ENCODE assay signal across 7 mouse cellular contexts in genomic region chr16:10542266-10542665, GRCm38 (mm10). TPM values are rescaled to one million over a fixed set of nuclear protein-coding genes. Genes with fewer than 3 reads are reported as not detected.
DNase-seq lines count a peak whose midpoint lies in the region; ATAC-seq and TF ChIP-seq lines count a peak whose summit lies in the region.

No protein-coding gene starts in this region.

- intact Hi-C loops in heart, postnatal 36 days (cut with DNase I) = loop anchor here (10.0 kb wide), 1 partner anchor 713 kb away; the partner anchor contains the start of gene Gspt1

- peak overlapping the region; percentile 99 for H3K4me2 ChIP-seq in liver, embryonic 12.5 days
- H3K4me2 ChIP-seq in neural tube, embryonic 15.5 days = peak overlapping the region; percentile 85

- H3K9ac ChIP-seq in liver, embryonic 12.5 days = peak overlapping the region; percentile 88
- peak overlapping the region; percentile 84 for H3K9ac ChIP-seq in neural tube, embryonic 15.5 days (replicated peaks)

- H3K27me3 ChIP-seq in liver, embryonic 12.5 days (replicated peaks) = no peaks in the 10 kb centered on the region
- no peaks in the 10 kb centered on the region for H3K27me3 ChIP-seq in neural tube, embryonic 15.5 days (replicated peaks)

- ATAC-seq in liver, embryonic 12.5 days = no peak; the same call in 1 of the 2 replicates
- peak; percentile 19 for ATAC-seq in neural tube, embryonic 15.5 days (ENCODE audit: low FRiP score)

- TF ChIP-seq POLR2A in cortical plate, adult 2 months (IDR thresholded peaks at IDR 0.05; ENCODE audit: extremely low read depth, insufficient read depth, low read length) = no peak

- no peaks in the 10 kb centered on the region for H3K9me3 ChIP-seq in liver, embryonic 12.5 days (replicated peaks)
- H3K9me3 ChIP-seq in neural tube, embryonic 15.5 days (replicated peaks) = no peaks in the 10 kb centered on the region

- peak; percentile 21 to 29 for DNase-seq in urinary bladder, adult 18-20 months (ENCODE audit: low spot score in 2 of 2)
- no peak for DNase-seq in urinary bladder, postnatal 4 days (ENCODE audit: low spot score in 2 of 2)
- DNase-seq in heart, postnatal 36 days = peak; percentile 29 to 41
- DNase-seq in left cerebral cortex, adult 9 months (ENCODE audit: low spot score in 2 of 2) = no peak

- H3K4me1 ChIP-seq in cortical plate, adult 2 months (ENCODE audit: control insufficient read depth, insufficient read depth, low read length) = peaks cover 13% of the 10 kb centered on the region
- peaks cover 50% of the 10 kb centered on the region for H3K4me1 ChIP-seq in liver, embryonic 12.5 days
- peaks cover 70% of the 10 kb centered on the region for H3K4me1 ChIP-seq in neural tube, embryonic 15.5 days

- H3K4me3 ChIP-seq in cortical plate, adult 2 months (ENCODE audit: insufficient read depth, low read length) = peak overlapping the region; percentile 97
- H3K4me3 ChIP-seq in liver, embryonic 12.5 days = peak overlapping the region; percentile 78
- peak overlapping the region; percentile 79 for H3K4me3 ChIP-seq in neural tube, embryonic 15.5 days (replicated peaks)

- TF ChIP-seq CTCF in cortical plate, adult 2 months (IDR thresholded peaks at IDR 0.05; ENCODE audit: extremely low read depth, insufficient read depth, low read length) = no peak

- H3K36me3 ChIP-seq in liver, embryonic 12.5 days = no peaks in the 10 kb centered on the region
- no peaks in the 10 kb centered on the region for H3K36me3 ChIP-seq in neural tube, embryonic 15.5 days

- H3K27ac ChIP-seq in cortical plate, adult 2 months (ENCODE audit: insufficient read depth, low read length) = peak overlapping the region; percentile 80
- H3K27ac ChIP-seq in liver, embryonic 12.5 days = peak overlapping the region; percentile 76
- peak overlapping the region; percentile 82 for H3K27ac ChIP-seq in neural tube, embryonic 15.5 days (replicated peaks)

- 11% methylated on average over 22 of the region's 22 CpGs for WGBS in liver, embryonic 12.5 days (ENCODE audit: insufficient replicate concordance)
- WGBS in neural tube, embryonic 15.5 days = 3% methylated on average over 22 of the region's 22 CpGs

RNA-seq across cellular contexts. Expression of gene Dexi, which starts 0.6 kb away (rescaled TPM):
- 84.5 and 85.3 TPM in 2 replicates for polyA plus RNA-seq in cortical plate, adult 2 months (2012; rRNA removed)
- 10 to 100 TPM; 37.1 to 37.6 TPM for total RNA-seq in heart, postnatal 36 days (2021)
- polyA plus RNA-seq in liver, embryonic 12.5 days (2016; fragmentation: Nextera tagmentation; extraction: Ambion mirVana) = 7.6 and 7.8 TPM in 2 replicates
- 17.4 and 18.3 TPM in 2 replicates for polyA plus RNA-seq in neural tube, embryonic 15.5 days (2015; fragmentation: Nextera tagmentation; extraction: Ambion mirVana)

RNA-seq across cellular contexts. Expression of gene Clec16a, which starts 2.9 kb away (rescaled TPM):
- polyA plus RNA-seq in cortical plate, adult 2 months (2012; rRNA removed) = 46.2 and 49.3 TPM in 2 replicates
- 10 to 100 TPM; 52.8 TPM for total RNA-seq in heart, postnatal 36 days (2021)
- polyA plus RNA-seq in liver, embryonic 12.5 days (2016; fragmentation: Nextera tagmentation; extraction: Ambion mirVana) = 15.7 and 17.3 TPM in 2 replicates
- 62.6 and 71.6 TPM in 2 replicates for polyA plus RNA-seq in neural tube, embryonic 15.5 days (2015; fragmentation: Nextera tagmentation; extraction: Ambion mirVana)

Comparison
In these comparisons a context has a peak if more than half of its experiments do, and no peak if none do; other contexts are left out.
1. DNase-seq: peak in urinary bladder, adult 18-20 months (2 of 2) and heart, postnatal 36 days (2 of 2); none in urinary bladder, postnatal 4 days (0 of 2) and left cerebral cortex, adult 9 months (0 of 2).
2. Peak in every context shown above with its lines, with median percentiles within 50 percentile points of each other: H3K27ac ChIP-seq and H3K4me3 ChIP-seq.